Mouse (Mus musculus) cerebellum, adult 18-20 months (tissue): ENCODE measurements around the gene Gm47429.
"Not testable (repeated sequence)": the region's sequence is repeated elsewhere in the genome, so short reads cannot be mapped to it uniquely, and the experiment has no call there.

Experiments
- DNase-seq, 2 experiments: peaks; one replicate each; pipeline ENCODE4 v3.0.0; 2021

Gm47429 gene

GRCm38 (mm10) chr13:50443812-50444211, at the start of gene Gm47429:
Gene Gm47429, minus strand, starts transcription at chr13:50443912.
- DNase-seq: no peak

- DNase-seq: not testable (repeated sequence)
Observed at GRCm38 (mm10) chr13:50488510-50488909, 44.8 kb upstream of the Gm47429 start.

GRCm38 (mm10) chr13:50467007-50467406, 23.3 kb upstream of the Gm47429 start, which contains the start of gene Nutm2:
Gene Nutm2, plus strand, starts transcription at chr13:50467307.
- DNase-seq: no peak

- DNase-seq: no peak
Observed at GRCm38 (mm10) chr13:50464621-50465562, 21.2 kb upstream of the Gm47429 start.

- not testable (repeated sequence) for DNase-seq
Observed at GRCm38 (mm10) chr13:50460433-50460832, 16.7 kb upstream of the Gm47429 start.

- no peak for DNase-seq
Observed at GRCm38 (mm10) chr13:50453426-50453825, 9.7 kb upstream of the Gm47429 start.

GRCm38 (mm10) chr13:50452266-50452665, 8.6 kb upstream of the Gm47429 start:
- not testable (repeated sequence) for DNase-seq

GRCm38 (mm10) chr13:50445261-50445660, 1.5 kb upstream of the Gm47429 start:
- DNase-seq: no peak

- no peak for DNase-seq
Observed at GRCm38 (mm10) chr13:50426686-50427085, 17.0 kb downstream of the Gm47429 start.

- DNase-seq: no peak
Observed at GRCm38 (mm10) chr13:50424517-50424916, 19.2 kb downstream of the Gm47429 start.

- no peak for DNase-seq
Observed at GRCm38 (mm10) chr13:50423625-50424209, 20.0 kb downstream of the Gm47429 start.

GRCm38 (mm10) chr13:50418421-50418820, 25.3 kb downstream of the Gm47429 start:
- DNase-seq: no peak

GRCm38 (mm10) chr13:50417389-50418183, 26.1 kb downstream of the Gm47429 start, which contains the start of gene Fbxw17:
Gene Fbxw17, plus strand, starts transcription at chr13:50417864.
- peak; percentile 78 to 83 for DNase-seq
